Mouse (Mus musculus): Measurements from ENCODE around the gene Micu1.

The Micu1 gene

GRCm38 (mm10) chr10:59721555-59721954 is 19.3 kb downstream of the Micu1 start:
- no peak for DNase-seq (ENCODE audit: low spot score)

- DNase-seq (ENCODE audit: low spot score), result no peak
Measured at GRCm38 (mm10) chr10:59724634-59725033, 22.4 kb downstream of the Micu1 start.

- DNase-seq (ENCODE audit: low spot score), result no peak
Measured at GRCm38 (mm10) chr10:59727251-59727650, 25.0 kb downstream of the Micu1 start.

GRCm38 (mm10) chr10:59729261-59729660 is 27.0 kb downstream of the Micu1 start:
- DNase-seq (ENCODE audit: low spot score), result no peak

- DNase-seq (ENCODE audit: low spot score), result no peak
Measured at GRCm38 (mm10) chr10:59729842-59730241, 27.6 kb downstream of the Micu1 start.

- DNase-seq (ENCODE audit: low spot score), result no peak
Measured at GRCm38 (mm10) chr10:59736027-59736598, 33.8 kb downstream of the Micu1 start.

- no peak for DNase-seq (ENCODE audit: low spot score)
Measured at GRCm38 (mm10) chr10:59741448-59741847, 39.2 kb downstream of the Micu1 start.

- no peak for DNase-seq (ENCODE audit: low spot score)
Measured at GRCm38 (mm10) chr10:59743397-59743796, 41.1 kb downstream of the Micu1 start.

- no peak for DNase-seq (ENCODE audit: low spot score)
Measured at GRCm38 (mm10) chr10:59743969-59744368, 41.7 kb downstream of the Micu1 start.

GRCm38 (mm10) chr10:59747334-59747733 is 45.1 kb downstream of the Micu1 start:
- no peak for DNase-seq (ENCODE audit: low spot score)

GRCm38 (mm10) chr10:59748699-59749200 is 46.5 kb downstream of the Micu1 start:
- DNase-seq (ENCODE audit: low spot score), result no peak

- no peak for DNase-seq (ENCODE audit: low spot score)
Measured at GRCm38 (mm10) chr10:59753538-59754069, 51.3 kb downstream of the Micu1 start.

- DNase-seq (ENCODE audit: low spot score), result no peak
Measured at GRCm38 (mm10) chr10:59754104-59754503, 51.8 kb downstream of the Micu1 start.

GRCm38 (mm10) chr10:59754901-59755300 is 52.6 kb downstream of the Micu1 start:
- no peak for DNase-seq (ENCODE audit: low spot score)

- DNase-seq (ENCODE audit: low spot score), result no peak
Measured at GRCm38 (mm10) chr10:59755681-59756080, 53.4 kb downstream of the Micu1 start.

GRCm38 (mm10) chr10:59756090-59756489 is 53.8 kb downstream of the Micu1 start:
- no peak for DNase-seq (ENCODE audit: low spot score)

GRCm38 (mm10) chr10:59756570-59756969 is 54.3 kb downstream of the Micu1 start:
- DNase-seq (ENCODE audit: low spot score), result no peak

GRCm38 (mm10) chr10:59764781-59765180 is 62.5 kb downstream of the Micu1 start:
- DNase-seq (ENCODE audit: low spot score), result no peak

- no peak for DNase-seq (ENCODE audit: low spot score)
Measured at GRCm38 (mm10) chr10:59768369-59769079, 66.2 kb downstream of the Micu1 start.

- DNase-seq (ENCODE audit: low spot score), result no peak
Measured at GRCm38 (mm10) chr10:59771375-59772048, 69.2 kb downstream of the Micu1 start.

GRCm38 (mm10) chr10:59772049-59772397 is 69.7 kb downstream of the Micu1 start:
- no peak for DNase-seq (ENCODE audit: low spot score)

GRCm38 (mm10) chr10:59773441-59774140 is 71.3 kb downstream of the Micu1 start:
- no peak for DNase-seq (ENCODE audit: low spot score)
